Mouse (Mus musculus) frontal cortex, postnatal 14 days (tissue): ENCODE data around the gene Hnrnpll.

Experiments
- DNase-seq, 2 experiments: peaks; one replicate each; pipeline ENCODE4 v3.0.0; 2022; ENCODE audit warnings: low spot score in 2 of 2

Gene Hnrnpll

DNA sequence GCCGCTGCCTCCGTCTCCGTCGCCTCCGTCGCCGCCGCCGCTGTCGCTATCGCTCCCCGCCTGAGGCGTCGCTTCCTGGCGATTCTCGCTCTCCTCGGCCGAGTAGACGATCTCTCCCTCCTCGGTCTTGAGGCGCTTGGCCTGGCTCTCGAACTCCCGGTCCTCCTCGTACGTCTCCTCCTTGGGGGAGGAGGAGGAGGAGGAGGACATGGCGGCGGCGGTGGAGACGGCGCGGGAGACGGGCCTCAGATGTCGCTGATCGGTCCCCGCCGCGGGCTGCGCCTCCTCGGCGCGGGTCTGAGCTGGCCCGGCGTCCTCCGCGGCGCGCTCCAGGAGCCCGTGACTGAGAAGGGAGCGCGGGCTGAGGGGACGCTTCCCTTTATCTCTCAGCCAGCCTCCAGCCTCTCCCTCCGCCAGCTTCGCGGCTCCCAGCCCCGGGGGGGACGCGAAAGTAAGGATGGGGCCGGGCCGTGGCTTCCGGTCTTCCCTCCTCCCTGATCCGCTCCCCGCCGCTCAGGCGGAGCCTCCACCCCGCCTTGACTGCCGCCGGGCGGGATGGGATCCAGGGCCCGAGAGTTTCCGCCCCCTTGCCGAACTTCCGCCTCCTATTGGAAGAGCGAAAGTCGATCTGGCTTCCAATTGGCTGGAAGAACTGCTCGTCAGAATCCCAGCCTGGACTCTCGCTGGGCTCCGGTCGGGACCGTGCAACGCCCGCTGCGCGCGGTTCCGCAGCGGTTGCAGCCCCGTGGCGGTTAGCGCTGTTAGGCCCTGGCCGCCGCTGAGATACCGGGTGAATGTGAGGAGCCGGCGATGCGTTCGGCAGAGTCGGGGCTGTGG lies at the start of gene Hnrnpll:
Gene Hnrnpll, minus strand, starts transcription at position 552 of the 837 bp plus-strand sequence.
- DNase-seq = peak; percentile 94 to 98

- DNase-seq = no peak
These were observed 43.3 kb upstream of the Hnrnpll start for GRCm38 (mm10) chr17:80105348-80105978.

- no peak for DNase-seq
These were observed 37.7 kb upstream of the Hnrnpll start for GRCm38 (mm10) chr17:80099823-80100222.

DNA sequence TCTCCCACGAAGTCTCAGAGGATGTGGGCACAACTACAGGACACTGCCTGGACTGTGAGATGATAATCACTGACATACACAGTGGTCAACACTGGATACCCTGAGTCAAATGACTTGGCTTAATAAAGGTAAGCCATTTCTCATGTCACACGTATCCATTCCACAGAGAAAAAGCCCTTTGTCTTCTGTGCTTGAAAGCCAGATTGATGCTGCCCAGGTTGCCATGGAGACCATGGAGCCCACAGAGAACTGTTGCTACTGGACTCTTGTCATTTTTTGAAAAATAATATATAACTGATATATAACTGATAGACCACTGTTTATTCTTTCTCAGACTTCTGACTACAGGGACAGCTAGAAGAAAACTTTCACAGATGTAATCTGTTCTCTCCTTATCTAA lies 35.1 kb upstream of the Hnrnpll start:
- no peak for DNase-seq

GRCm38 (mm10) chr17:80096720-80097114 lies 34.6 kb upstream of the Hnrnpll start:
- DNase-seq = no peak

DNA sequence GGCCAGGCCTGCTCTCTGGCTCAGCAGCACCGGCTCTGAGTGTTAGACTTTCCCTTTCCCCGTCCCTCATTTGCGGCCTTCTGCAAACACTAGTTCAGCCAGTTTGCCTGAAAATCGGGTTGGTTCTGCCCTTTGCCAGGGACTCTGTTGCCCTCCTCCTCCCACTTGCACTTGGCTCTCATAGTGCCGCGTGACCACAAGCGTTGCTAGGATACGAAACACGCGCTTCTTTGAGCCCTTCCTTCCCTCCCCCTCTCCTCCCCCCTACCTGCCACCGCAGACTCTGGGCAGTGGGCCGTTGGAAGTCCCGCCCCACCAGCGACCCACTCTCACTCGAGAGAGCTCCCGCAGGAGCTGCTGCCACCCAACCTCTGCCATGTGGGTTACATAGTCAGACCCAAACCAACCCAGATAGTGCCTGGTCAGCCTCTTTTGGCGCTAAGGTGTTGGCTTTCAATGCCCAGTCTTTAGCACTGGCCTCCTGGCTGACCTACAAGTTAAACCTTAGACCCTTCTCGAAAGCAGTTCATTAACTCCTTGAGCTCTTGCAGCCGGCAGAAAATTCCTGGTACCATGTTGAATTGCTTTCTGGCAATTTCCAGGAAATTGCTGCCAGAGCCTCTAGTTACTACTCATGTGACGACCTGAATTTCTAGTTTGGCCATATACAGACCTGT lies 34.0 kb upstream of the Hnrnpll start:
- peak in 1 of 2 experiments; percentile 25 for DNase-seq

- no peak for DNase-seq
These were observed 33.2 kb upstream of the Hnrnpll start for GRCm38 (mm10) chr17:80095254-80095899.

DNA sequence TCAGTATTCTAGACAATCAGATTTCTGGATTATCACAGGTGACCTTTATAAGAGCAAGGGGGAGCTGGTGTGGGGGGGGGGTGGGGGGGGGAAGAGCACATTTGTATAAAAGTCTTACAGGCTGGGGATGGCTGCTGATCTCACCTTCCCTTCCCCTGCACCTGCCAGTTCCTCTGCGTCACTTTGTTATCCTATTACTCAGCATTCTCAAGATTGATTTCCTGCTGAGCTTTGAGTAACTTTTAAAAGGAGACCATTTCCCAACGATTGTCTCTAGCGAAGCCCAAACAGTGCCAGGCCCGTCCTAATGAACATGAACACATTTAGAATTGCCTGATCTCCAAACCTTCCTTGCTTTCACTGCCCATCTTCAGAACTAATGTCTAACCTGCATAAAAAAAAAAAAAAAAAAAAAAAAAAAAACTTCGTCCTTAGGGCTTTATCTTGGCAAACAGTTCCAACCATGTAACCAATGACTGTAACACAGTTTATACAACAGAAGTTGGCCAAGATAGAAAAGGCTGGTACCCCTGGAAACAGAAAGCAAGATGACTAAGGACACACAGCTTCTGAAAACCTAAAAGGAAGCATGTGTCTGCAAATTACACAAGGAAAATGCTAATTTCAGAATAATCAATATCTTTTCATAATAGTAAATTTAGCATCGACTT lies 29.9 kb upstream of the Hnrnpll start:
- no peak for DNase-seq

DNA sequence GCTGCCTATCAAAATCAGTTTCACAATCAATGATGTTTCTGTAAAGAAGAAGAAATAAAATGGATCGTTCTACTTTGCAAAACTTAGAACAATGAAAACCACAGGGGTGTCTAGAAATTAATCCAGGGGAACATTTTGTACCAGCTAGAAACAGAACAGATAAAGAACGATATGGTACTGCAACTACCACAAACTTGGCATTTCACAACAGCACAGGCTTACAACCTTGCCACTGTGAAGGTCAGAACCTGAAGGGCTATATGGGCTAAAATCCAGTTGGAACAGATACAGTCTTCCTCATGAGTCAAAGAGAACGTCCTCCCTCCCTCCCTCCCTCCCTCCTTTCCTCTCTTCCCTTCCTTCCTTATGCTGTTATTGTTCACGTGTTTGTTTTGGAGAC lies 28.4 kb upstream of the Hnrnpll start:
- DNase-seq = no peak

DNA sequence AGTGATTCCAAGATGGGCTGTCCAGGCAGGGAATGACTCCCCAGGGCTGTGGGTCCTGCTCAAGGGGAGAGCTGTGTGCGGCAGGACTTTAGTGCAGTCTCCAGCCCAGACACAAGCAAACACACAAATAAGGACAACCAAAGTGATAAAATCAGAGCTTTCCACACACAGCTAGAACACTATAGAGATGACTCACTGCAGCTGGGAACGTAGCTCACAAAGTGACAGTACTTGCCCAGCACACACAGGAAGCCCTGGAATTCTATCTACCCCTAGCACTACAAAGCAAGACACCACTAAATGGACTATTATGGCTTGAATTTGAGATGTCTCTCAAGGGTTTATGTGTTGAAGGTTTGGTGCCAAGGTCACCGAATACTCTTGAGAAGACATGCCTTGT lies 26.0 kb upstream of the Hnrnpll start:
- DNase-seq = no peak

DNA sequence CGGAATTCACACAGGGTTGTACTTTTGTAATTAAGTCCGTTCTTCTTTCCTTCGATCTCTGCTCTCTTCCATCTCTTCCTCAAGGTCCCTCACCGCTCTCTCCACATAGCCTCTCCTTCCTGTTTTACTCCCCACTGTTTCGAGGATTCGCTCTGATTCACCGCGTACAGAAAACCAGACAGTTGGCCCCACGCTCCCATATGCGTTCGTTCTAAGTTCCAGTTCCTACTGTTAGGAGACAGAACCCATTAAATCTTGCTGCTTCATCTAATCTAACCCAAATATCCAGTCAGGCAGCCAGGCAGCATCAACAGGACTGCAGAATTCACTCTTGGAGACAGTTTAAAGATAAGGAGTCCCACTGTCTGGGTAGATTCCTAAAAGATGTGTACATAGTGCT lies 24.5 kb upstream of the Hnrnpll start:
- DNase-seq = no peak

GRCm38 (mm10) chr17:80084424-80084823 lies 22.3 kb upstream of the Hnrnpll start:
- DNase-seq = peak; percentile 35 to 52

DNA sequence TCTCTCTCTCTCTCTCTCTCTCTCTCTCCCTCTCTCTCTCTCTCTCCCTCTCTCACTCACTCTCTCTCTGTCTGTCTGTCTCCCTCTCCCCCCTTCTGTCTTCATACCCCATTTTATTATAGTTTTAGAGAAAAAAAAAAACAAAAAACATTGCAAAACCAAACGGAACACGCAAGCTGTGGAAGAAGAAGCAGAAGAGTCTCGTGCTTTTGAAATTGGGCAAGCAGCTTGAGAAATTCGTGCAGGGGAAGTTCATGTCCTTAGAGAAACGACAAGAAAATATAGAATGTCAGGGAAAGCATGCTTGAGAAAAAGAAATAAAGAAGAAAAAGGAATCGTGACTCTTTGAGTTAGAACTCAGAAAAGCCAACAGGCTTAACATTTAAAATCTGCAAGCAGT lies 21.1 kb upstream of the Hnrnpll start:
- no peak for DNase-seq

DNA sequence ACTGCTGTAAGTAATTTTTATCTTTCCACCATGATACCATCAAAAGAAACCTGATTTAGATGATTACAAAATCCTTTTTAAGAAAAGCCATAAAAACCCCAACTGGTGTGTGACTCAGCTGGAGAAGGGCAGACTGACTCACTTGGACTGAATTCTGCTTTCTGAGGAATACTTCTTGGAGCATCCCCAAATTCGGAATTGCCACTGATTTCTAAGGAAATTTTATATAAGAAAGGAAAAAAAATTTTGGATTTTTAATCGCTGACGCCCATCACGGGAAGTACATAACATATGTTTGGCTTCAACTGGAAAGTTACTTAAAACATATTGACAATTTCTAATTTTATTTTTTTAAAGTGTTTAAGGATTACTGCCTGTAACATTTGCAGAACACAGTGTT lies 16.6 kb upstream of the Hnrnpll start:
- DNase-seq = no peak

DNA sequence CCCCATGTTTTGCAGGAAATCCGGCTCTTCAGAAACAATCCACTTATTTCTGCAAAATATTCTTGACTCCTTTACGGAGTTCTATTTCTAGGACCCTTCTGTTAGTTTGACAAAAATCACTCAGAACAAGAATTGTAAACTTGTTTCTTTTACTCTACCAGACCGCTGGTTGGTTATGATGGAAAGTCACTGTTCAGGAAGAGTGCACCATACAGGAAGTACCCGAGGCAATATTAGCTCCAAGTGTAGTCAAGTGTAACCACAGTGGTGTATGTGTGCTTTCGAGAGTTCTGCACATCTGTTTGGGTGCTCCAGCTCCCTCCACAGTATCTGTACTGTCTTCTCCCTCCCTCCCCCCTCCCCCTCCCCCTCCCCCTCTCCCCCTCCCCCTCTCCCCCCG lies 5.1 kb upstream of the Hnrnpll start:
- DNase-seq = no peak

GRCm38 (mm10) chr17:80063840-80064495 lies 1.8 kb upstream of the Hnrnpll start:
- no peak for DNase-seq

DNA sequence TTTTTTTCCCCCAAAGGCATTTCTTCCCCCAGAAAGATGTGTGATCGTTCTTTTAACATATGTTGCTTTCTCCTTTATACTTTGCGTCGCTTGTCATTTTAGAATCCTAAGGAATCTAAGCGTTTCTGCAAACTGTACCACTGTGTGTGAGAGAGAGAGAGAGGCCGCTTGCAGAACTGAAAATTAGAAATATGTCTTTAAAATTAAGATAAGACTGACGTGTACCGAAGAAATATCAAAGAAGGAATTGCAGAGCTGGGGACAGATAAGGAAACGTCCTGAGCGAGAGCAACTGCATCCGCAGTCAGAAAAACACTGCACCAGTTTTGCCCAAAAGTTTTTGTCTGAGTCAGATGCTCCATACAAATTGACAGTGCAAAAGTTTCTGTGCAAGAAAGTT lies 1.3 kb upstream of the Hnrnpll start:
- no peak for DNase-seq

GRCm38 (mm10) chr17:80062620-80063010 lies 481 bp upstream of the Hnrnpll start:
- no peak for DNase-seq

- DNase-seq = peak in 1 of 2 experiments; percentile 28
These were observed 1.0 kb downstream of the Hnrnpll start for GRCm38 (mm10) chr17:80060828-80061782.

- no peak for DNase-seq
These were observed 2.0 kb downstream of the Hnrnpll start for GRCm38 (mm10) chr17:80060151-80060550.
